8 mouse cellular contexts compared by ENCODE assay signal in genomic region chr16:17202549-17202948, GRCm38 (mm10). TPM values are rescaled to one million over a fixed set of nuclear protein-coding genes. Genes with fewer than 3 reads are reported as not detected.
A peak's percentile ranks its signal among the peaks of the same experiment; 100 is the strongest.
DNase-seq lines count a peak whose midpoint lies in the region; ATAC-seq and TF ChIP-seq lines count a peak whose summit lies in the region.

TSS of gene Ube2l3 (minus strand) at chr16:17202649.

- no peak for TF ChIP-seq CTCF in gastrocnemius, adult 2 months (IDR thresholded peaks at IDR 0.05)
- TF ChIP-seq CTCF in hindbrain, postnatal 0 days (IDR thresholded peaks at IDR 0.05; ENCODE audit: low read depth): no peak

- intact Hi-C loops in gastrocnemius, adult 2 months (cut with DNase I): no loop called here

- 91% methylated on average over 1 of the region's 1 CpGs for WGBS in hindbrain, postnatal 0 days

- H3K4me1 ChIP-seq in hindbrain, postnatal 0 days (ENCODE audit: insufficient read depth, low read length): peaks cover 8% of the 10 kb centered on the region; the same call in 1 of the 2 replicates

- no peaks in the 10 kb centered on the region for H3K27me3 ChIP-seq in hindbrain, postnatal 0 days (ENCODE audit: insufficient read depth, low read length)

- peak within 1 kb of the TSS; percentile 95 for H3K27ac ChIP-seq in gastrocnemius, adult 2 months
- H3K27ac ChIP-seq in hindbrain, postnatal 0 days: peak within 1 kb of the TSS; percentile 82; the same call in 1 of the 2 replicates

- H3K36me3 ChIP-seq in hindbrain, postnatal 0 days (ENCODE audit: insufficient read depth, low read length): no peaks in the 10 kb centered on the region

- no peak for DNase-seq in heart, adult 18-20 months
- no peak for DNase-seq in heart, adult 9 months (ENCODE audit: low spot score in 2 of 2)
- DNase-seq in adrenal gland, adult 8-10 months: no peak
- no peak for DNase-seq in gastrocnemius, adult 2 months
- DNase-seq in hindbrain, postnatal 0 days (ENCODE audit: low spot score): no peak
- DNase-seq in cerebellum, adult 9-11 months: no peak
- no peak for DNase-seq in MN1 (ENCODE audit: low spot score)

- no peak for ATAC-seq in hindbrain, postnatal 0 days
- ATAC-seq in megakaryocyte, adult 5-6 weeks (ENCODE audit: poor library complexity, severe bottlenecking): no peak

- peak within 1 kb of the TSS; percentile 96; the same call in 1 of the 2 replicates for H3K9ac ChIP-seq in hindbrain, postnatal 0 days (replicated peaks; ENCODE audit: low read length)

- no peaks in the 10 kb centered on the region for H3K9me3 ChIP-seq in hindbrain, postnatal 0 days (ENCODE audit: low read length)

- H3K4me3 ChIP-seq in gastrocnemius, adult 2 months: peak within 1 kb of the TSS; percentile 99
- H3K4me3 ChIP-seq in hindbrain, postnatal 0 days (ENCODE audit: low read length): peak within 1 kb of the TSS; percentile 79

- H3K4me2 ChIP-seq in hindbrain, postnatal 0 days (ENCODE audit: low read depth, low read length): peak within 1 kb of the TSS; percentile 86

RNA-seq across cellular contexts. Expression of gene Ube2l3, which starts in this region (rescaled TPM):
- total RNA-seq in heart, adult 18-20 months (2021): 100 to 1,000 TPM; 116 to 120 TPM
- total RNA-seq in adrenal gland, adult 8-10 months (2022): 100 to 1,000 TPM; 162 to 223 (median 198) TPM
- total RNA-seq in gastrocnemius, adult 2 months (2021): 100 to 1,000 TPM; 143 to 150 TPM
- total RNA-seq in hindbrain, postnatal 0 days (2014; rRNA removed): 82.7 and 93.6 TPM in 2 replicates
- 325 and 326 TPM in 2 replicates for polyA plus RNA-seq in hindbrain, postnatal 0 days (2015; fragmentation: Nextera tagmentation; extraction: Ambion mirVana)
- 373 and 400 TPM in 2 replicates for total RNA-seq in megakaryocyte, adult 5-6 weeks (2015)
- 128 and 144 TPM in 2 replicates for total RNA-seq in megakaryocyte, adult 5-6 weeks (2017)
